Mouse (Mus musculus) ES-Bruce4 (cell line): ENCODE results near the gene Auts2.

ENCODE experiments used
- CTCF ChIP-seq: IDR thresholded peaks from one replicate; pipeline ENCODE4 v1.8.1; 2011; ENCODE audit warnings: low read depth, low read length
- EP300 ChIP-seq: IDR thresholded peaks from 2 replicates; pipeline ENCODE4 v1.6.1; 2011; ENCODE audit warnings: low read depth, low read length; ENCODE audit not compliant: insufficient read depth
- POLR2A ChIP-seq: IDR thresholded peaks from one replicate; pipeline ENCODE4 v1.8.1; 2011; ENCODE audit warnings: low read length; ENCODE audit not compliant: insufficient read depth

DNA sequence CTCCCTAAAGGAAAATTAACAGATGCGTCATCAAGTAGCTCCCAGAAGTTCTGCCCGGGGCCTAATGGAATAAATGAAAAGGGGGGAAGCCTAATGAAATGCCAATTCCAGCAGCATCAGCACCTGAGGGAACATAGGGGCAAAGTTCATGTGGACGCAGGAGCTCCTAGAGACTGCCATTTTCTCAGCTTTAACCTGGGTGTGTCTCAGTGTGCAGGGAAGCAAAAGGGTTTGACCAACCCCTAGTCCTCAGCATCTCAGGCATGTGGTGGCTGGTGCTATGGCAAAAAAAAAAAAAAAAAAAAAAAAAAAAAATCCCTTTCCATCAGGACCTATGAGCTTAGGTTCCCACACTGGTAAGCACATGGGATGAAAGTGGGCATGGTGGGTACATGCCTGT is 948.5 kb downstream of the Auts2 start:
- TF ChIP-seq CTCF, result no peak
- TF ChIP-seq EP300, result no peak
- TF ChIP-seq POLR2A, result no peak
